Mouse (Mus musculus): ENCODE measurements around the gene Ptpn23.

DNA sequence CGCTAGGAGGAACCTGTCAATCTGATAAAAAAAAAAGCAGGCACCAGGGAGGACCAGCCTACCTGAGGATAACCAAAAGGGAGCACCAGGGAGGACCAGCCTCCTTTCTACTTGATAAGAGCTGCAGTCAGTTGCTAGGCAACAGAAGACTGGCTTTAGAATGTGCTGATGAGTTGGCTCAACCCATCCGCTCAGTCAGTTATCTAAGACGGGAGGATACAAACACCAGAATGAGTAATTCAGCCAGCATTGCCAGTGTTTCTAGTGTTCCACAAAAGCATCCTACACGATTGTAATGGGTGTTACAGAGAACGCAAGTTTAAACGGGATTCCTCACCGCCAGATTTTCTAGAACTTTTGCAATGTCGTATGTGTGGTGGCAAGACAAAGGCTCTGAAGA is 23.2 kb upstream of the Ptpn23 start:
- TF ChIP-seq MYOD1 (IDR thresholded peaks at IDR 0.05; ENCODE audit: control insufficient read depth, insufficient read length, low read depth) (no peak), USF1 (IDR thresholded peaks at IDR 0.05; ENCODE audit: low read depth) (no peak), CTCF (IDR thresholded peaks at IDR 0.05; ENCODE audit: control insufficient read depth, insufficient read depth, insufficient read length) (no peak), MAX (IDR thresholded peaks at IDR 0.05) (no peak), CEBPB (IDR thresholded peaks at IDR 0.05; ENCODE audit: low read depth) (no peak), MYOG (IDR thresholded peaks at IDR 0.05; ENCODE audit: control insufficient read depth, extremely low read depth, insufficient read length) (no peak)
